Mouse (Mus musculus) kidney, postnatal 10 days (tissue): ENCODE measurements around the gene BC024063.
A peak's percentile ranks its signal among the peaks of the same experiment; 100 is the strongest.
"Not testable (repeated sequence)": the region's sequence is repeated elsewhere in the genome, so short reads cannot be mapped to it uniquely, and the experiment has no call there.

Experiments used
- DNase-seq: peaks from one replicate; pipeline ENCODE4 v3.0.0; 2021; ENCODE audit warnings: mixed read lengths

The BC024063 gene

DNA sequence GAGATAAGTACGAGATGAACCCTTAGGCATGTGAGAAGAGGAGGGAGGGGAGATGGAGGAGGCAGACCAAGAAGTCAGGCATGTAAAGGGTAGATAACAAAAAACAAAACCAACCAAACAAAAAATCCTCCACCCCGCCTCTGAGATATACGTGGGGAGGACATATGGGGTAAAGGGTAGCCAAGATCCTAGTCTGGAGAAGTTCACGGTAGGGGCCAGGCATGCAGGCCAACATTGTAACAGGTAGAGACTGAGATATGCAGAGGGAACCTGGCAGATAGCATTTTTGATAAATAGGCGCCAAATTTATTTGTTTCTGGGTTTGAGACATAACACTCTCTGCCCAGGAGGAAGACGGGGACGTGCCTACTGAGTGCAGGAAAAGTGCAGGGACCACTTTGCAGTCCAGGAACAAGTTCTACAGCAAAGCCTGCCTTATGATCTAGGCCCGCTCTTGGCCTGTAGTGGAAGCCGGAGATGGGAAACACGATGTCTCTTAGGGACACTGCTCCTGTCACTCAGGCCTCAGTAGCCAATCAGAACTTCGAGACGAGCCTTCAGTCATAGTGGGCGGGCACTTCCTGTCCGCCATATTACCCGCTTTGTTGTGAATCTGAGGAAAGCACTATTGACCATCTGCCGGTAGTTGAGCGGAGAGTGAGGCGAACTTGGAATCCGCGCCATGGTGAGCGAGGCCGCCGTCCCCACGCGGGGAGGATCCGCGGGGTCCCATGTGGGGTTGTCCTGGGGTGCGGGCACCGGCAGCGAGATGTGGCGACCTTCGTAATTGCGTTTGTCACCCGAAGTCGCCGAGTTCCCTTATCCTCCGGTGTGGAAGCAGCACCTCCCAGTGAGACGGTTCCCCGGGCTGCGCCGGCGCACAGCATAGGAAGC is at the start of gene BC024063:
Gene BC024063, plus strand, starts transcription at position 626 of the 894 bp plus-strand sequence.
- DNase-seq = peak; percentile 72

DNA sequence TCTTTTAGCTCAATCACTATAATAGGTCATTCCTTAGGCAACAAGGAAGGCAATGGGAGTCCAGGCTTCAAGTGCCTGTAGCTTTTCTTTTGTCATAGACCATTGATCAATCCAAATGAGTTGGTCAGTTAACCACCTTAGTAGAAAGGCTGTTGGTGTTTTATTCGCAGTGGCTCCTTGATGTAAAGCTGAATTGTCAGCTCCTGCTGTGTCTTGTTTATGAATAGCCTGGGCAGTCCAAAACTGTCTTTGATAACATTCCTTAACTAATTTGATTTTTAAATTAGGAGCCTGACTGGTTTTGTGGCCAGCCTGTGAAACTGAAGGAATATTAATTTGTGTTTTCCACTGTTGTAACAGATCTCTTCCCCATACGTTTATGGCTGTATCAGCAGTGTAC is 41.0 kb upstream of the BC024063 start:
- DNase-seq = no peak

DNA sequence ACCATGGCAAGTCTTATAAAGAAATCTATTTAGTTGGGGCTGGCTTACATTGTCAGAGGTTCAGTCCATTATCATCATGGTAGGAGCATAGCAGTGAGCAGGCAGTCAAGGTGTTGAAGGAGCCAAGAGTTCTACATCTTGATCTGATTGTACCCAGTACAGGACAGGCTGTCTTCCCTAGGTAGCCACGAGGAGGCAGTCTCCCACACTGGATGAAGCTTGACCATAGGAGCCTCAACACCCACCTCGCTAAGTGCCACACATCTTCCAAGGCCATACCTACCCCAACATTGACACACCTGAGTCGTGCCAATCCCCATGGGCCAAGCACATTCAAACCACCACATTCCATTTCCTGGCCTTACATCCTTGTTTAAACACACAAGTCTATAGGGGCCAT is 36.5 kb upstream of the BC024063 start:
- DNase-seq = no peak

DNA sequence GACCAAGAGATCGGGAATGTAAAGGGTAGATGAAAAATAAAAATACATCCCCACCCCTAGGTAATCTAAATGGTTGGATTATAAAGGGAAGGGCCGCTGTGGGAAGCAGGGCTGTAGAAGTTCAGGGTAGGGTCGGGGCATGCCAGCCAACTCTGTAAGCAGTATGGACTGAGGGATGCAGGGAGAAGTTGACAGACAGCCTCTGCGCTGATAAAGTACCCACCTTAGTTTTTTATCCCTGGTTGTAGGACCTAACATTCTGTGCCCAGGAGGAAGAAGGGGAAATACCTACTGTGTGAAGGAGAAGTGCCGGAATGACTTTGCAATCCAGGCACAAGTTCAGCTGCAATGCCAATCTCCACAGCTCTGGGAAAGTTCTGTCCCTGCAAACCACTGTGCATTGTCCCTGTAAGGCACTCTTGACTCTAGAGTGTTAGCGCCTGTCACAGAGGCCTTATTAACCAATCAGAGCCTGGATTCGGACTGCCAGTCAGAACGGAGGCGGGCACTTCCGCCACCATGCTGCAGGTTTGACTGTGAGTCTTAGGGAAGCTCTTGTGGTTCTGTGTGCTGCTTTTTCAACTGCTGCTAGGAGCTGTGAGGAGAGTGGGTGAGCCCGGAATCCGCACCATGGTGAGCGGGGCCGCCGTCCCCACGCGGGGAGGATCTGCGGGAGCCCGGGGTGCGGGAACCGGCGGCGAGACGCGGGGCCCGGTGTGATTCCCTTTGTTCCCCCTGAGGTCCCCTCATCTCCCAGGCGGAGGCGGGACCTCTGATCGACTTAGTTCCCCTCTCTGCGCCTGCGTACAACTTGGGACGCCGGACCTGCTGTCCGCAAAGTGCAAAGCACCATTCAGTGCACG is 35.3 kb upstream of the BC024063 start, which contains the start of gene Zfp873:
Gene Zfp873, plus strand, starts transcription at position 527 of the 863 bp plus-strand sequence.
- peak; percentile 96 for DNase-seq

DNA sequence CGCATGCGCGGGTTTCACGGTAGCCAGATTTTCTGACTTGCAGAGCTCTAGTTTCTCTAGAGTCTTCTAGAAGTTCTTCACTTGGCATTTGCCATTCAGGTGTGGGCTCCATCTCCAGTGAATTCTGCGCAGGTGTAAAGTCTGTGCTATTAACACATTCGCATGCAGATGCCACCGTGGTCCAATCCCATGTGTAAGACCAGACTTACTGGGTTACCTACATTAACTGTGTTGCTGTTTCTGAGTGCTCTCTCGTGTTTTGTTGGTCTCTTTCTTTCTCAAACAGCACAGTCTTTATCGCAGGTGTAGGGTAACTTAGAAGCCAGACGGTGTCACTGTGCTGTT is 34.7 kb upstream of the BC024063 start:
- DNase-seq = not testable (repeated sequence)

DNA sequence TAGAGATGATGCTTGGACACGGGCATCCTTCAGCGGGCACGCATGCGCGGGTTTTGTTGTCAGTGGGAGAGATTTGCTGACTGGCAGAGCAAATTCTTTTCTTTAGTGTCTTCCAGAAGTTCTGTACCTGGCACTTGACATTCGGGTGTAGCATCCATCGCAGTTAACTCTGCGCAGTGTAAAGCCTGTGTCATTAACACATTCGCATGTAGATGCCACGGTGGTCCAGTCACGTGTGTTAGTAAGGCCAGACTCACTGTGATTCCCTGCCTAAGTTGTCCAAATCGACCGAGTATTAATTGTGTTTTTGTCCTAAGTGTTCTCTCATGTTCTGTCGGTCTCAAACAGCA is 444 bp downstream of the BC024063 start:
- DNase-seq = not testable (repeated sequence)

DNA sequence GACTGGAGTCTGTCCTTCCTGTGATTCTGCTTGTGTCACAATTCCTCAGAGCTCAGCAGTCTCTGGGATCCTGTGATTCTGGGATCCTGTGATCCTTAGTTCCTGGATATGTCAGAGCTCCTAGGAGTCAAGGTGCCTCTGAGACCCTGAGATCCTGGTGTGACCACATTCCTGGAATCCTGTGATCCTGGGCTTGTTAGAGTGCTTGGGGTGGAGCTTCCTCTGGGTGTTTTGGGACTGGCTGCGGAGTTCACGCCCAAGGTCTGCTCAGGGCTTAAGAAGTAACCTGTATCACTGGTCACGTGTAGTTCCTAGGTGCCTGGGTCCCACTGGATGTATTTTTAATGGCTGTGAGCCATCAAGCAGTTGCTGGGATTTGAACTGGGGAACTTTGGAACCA is 34.1 kb downstream of the BC024063 start:
- no peak for DNase-seq

DNA sequence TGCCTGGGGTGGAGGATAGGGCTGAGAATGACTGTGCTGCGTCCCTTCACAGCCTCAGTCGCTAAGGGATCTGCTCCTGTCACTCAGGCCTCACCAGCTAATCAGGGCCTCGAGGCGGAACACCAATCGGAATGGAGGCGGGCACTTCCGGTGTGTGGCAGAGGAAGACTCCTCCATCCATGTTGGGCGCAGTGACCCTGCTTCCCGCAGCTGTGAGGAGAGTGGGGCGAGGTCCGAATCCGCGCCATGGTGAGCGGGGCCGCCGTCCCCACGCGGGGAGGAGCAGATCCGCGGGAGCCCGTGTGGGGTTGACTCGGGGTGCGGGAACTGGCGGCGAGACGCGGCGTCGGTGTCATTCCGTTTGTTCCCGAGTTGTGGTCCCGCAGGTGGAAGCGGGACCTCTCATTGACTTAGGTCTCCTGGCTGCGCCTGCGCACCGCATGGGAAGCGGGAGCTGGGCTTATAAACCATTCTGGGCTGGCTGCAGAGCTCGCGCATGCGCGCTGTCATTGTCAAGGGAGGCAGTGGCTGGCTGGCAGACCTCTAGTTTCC is 44.8 kb downstream of the BC024063 start, which contains the start of gene AU041133:
Gene AU041133, plus strand, starts transcription at position 164 of the 552 bp plus-strand sequence.
- peak; percentile 91 for DNase-seq

DNA sequence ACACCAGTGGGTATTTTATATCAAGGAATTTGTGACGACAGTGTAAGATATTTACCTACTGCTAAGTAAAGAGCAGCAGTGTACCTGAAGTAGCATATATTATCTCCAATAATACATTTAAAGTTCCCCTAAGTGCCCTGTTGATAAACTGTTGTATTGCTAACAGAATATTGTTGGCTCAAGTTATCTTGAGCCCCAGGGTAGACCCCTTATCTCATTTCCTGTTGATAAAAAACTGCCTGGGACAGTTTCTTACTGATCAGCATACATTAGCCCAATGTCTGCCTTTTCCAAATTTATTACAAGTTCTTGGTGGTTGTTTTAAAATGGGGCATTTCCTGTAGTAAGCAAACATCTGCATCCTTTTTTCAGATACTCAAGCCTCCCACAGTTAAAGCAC is 62.1 kb downstream of the BC024063 start:
- DNase-seq = no peak

DNA sequence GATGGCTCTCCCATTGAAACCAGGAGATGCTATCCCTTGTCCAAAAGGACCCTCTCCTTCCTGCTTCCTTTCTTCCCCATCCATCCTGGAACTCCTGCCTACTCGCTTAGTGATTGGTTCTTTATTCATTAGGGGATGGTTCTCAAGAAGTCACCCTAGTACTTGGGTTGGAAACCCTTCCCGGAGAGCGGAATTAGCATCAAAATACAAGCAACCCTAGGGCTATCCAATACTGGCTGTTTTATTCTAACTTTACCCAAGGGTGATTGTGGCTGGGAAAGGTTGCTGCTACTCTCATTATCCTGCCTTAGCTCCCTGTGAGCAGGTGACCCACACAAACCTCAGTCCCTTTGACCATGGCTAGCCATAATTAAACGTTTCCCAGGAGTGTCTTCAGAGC is 64.4 kb downstream of the BC024063 start:
- DNase-seq = no peak
